Mouse (Mus musculus) CD8-positive naive resting alpha-beta T cell, adult 2 months (primary cell): ENCODE measurements around the gene Ttc6.

Experiments
- DNase-seq, 2 experiments: peaks; one replicate each; pipeline ENCODE4 v3.0.0; 2022; ENCODE audit warnings: low read depth in 2 of 2, low spot score in 2 of 2

The Ttc6 gene

DNA sequence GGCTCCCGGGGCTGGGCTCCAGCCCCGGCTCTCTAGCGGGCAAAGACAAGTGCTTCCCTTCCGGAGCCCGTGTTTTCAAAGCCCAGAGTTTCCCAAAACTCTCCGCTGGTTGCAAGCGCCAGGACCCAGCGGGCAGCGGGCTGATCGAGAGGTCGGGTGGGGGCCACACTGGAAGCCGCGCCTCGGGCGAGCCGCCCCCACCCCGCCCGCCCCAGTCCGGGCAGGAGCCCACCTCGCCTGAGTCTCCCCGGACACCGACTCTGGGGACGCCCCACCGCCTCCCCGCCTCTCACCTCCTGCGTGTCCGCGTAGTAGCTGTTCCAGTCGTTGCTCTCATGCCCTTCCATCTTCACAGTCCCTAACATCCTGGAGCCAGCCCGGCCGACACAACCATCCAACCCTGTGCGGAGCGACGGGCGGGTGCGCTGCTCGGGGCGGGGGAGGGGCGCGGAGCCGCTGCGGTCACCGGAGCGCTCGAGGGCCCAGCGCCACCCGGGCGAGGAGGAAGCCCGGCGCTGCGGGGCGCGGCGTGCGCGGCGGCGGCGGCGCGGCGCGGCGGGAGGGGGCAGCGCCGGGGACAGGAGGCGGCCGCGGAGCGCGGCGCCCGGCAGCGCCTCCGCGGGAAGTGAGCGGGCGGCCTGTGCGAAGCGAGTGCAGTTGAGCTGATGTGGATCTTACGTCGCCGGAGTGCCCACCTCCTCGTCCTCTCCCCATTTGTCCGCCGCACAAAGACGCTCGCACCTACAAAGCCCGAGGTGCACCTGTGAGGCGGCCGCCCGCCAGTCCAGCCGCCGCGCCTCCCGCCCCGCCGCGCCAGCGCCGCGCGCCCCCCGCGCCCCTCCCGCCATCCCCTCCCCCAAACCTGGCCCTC is 18.3 kb upstream of the Ttc6 start:
- DNase-seq = no peak

DNA sequence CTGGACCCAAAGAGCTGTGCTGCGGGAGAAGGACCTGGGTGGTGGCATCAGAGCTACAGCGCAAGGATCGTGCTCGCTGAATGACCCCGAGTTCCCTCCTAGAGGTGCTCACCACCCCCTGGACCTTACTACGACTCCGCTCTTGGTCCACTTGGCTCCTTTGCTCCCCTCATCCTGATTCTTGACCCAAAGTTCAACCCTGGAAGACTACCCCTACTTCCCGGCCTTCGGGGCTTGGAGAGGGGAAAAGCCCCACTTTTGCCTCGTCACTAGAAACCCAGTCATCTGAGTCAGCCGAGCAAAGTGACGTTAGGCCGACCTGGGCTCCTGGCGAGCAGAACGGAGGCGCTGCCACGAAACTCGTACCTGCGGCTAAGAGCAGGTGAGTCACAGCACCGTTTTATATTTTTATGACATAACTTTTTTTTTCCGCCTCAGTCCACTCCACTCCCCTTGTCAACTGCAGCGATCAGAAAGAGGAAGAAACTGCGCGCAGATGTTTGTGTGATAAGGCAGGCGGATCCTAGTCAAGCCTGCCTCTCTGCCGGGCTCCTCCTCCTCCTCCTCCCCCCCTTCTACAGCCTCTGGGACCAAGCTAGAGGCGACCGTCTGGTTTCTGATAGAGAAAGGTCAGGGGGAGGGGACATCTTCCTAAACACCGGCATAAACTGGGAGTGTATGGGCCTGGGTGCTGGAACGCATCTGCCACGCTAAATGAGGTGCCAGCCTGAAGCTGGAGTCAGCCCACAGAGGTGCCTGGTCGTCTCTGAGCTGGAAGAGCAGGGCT is 17.3 kb upstream of the Ttc6 start, which contains the start of gene Foxa1:
Gene Foxa1, minus strand, starts transcription at position 502 of the 787 bp plus-strand sequence.
- DNase-seq = no peak

DNA sequence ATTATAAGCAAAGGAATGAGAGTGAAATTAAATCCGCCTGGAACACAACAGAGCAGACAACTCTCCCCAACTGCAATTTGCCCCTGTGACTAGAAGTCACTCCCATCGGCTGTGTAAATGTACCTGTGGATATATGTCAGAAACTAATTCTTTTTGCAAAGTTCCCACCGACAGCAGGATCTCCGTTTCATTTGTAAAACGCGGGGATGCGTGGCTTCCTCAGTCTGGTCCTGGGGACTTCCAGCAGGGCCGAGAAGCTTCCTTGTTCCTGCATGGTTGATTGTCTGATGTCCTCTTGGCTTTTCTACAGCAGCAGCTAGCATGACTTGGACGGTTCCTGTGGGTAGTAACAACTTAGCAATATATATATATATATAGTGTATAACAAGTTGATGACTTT is 16.0 kb upstream of the Ttc6 start:
- no peak for DNase-seq

DNA sequence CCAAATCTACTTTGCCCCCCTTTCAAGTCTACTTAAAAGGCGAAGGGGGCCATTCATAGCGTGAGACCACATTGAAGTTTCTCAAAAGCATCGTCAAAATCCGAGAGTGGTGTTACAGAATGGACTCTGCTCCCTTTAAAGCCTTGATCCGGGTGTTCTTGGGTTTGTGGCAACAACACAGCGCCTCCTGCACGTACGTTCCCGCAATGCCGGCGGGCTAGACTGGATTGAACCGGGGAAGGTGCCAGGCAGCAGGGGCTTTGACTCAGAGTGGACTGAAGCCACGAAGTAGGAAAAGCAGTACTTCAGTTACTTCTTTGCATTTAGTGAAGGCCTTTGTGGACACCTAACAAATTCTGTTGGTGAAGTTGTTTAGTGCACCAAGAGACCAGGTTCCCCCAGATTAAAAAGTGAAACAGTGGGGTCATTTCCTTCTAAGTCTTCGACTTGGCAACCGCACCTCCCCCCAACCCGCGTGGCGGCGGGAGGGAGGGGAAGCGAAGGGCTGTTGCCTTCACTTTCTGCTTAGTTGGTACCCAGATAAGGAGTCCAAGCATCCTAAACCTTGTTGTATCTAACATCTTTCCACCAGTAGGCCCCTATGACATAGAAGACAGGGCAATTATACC is 15.4 kb upstream of the Ttc6 start:
- no peak for DNase-seq

DNA sequence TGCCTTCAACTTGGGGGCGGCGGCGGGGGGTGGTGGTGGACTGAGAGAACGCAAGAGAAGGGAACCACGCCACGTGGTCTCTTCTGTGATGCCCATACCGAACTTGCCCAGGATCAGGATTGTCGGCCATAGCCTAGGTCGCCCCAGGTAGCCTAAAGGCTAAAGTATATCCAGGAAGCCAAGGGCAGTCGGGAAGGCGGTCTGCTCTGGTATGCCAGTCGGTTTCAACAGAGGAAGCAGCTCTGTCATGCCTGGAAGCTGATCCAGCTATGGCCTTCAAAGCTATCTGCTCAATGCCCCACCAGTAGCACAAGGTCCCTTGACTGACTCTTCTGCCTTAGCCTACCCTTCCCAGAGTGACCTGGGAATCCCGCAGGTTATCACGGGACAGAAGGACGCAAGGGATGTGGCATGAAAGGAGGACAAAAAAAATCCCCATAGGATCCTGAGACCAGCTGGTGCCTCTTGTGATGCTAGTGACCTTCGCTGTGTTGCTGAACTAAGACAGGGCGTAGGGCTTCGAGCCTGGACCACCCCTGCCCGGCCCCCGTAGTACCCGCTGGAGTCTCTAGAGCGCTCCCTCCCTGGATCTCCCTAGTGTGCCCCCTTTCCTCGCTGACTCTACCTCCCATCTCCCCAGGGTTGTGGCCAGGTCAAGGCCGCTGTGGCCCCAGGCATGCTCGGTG is 14.8 kb upstream of the Ttc6 start:
- DNase-seq = no peak

DNA sequence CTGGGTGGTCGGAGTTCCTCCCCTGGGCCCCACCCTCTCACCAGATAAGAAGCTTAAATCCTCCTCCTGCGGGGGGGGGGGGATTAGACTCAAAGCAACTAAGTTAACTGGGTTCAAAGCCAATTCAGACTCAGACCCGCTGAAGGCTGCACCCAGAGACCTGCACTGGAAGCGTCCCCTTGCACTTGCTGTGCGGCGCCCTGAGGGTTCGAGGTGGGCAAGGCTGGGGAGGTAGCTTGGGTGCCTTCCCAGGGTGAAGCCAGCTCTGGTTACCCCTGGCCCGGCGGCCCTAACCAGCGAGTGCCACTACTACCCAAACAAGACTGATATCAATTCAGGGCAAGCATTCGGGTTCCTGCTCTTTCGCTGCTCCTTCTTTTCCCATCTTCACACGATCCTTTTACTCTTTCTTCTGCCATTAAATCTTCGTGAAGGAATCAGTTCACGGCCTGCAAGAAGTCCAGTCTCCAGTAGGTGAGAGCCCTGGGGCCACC is 14.2 kb upstream of the Ttc6 start:
- no peak for DNase-seq

DNA sequence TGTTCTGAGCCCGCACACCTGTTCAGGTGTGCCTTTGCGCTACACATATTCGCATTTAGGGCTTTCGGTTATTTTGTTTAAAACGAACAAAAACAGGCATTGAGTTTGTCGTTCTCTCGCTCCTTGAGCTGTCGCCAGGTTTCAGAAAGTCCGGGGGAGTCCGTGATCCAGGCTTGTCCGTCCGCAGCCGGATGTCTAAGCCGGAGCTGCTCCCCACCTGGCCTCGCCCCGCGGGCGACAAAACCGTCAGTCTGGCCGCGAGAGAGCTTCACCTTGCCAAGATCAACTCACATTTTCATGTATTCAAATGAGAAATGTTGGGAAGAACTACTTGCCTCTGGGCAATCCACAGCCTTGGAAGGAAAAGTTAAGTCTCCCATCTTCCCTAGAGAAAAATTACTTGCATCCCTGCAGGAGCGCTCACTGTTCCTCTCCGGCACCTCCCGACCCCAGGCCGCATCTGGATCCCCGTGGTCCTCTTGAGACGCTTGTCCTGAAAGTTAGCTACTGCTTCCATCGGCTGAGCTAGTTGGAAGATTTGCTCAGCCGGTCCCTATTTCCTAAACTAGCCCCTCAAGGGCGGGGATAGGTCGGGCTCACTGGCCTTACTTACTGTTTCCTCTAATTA is 13.6 kb upstream of the Ttc6 start:
- no peak for DNase-seq

DNA sequence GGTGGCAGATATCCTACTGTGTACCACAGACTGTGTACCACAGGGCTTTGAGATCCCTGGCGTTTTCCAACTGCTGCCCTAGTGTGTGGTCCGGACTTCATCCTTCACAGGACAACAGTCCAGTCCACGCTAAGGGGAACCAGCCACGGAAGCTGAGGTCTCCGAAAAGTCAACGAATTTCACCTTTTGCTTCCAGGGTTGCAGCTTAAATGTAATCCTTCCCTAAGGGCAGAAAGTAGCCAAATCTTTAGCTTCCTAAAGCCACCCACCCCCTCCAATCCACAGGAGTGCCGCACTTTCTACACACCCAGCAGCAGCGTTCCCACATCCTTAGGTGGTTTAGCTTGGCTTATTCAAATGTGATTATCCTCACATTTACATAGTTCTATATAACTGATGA is 13.0 kb upstream of the Ttc6 start:
- DNase-seq = no peak

DNA sequence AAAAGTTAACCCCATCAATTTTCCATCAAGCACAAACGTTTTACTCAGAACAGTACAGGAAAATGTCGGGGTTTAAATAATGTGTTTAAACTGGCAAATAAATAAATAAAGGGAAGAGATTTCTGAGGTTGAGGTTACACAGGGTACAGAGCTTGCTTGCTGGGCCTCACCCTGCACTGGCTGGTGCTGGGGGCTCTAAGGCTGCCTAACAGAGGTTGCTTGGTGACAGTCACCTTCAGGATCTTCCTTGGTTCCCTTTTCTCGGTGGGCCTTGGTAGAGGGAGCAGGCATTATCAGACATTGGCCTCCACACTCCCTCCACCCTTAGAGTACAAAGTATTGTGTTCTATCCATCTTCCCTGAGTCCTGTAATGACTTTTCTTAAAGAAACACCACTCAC is 11.6 kb upstream of the Ttc6 start:
- DNase-seq = no peak

DNA sequence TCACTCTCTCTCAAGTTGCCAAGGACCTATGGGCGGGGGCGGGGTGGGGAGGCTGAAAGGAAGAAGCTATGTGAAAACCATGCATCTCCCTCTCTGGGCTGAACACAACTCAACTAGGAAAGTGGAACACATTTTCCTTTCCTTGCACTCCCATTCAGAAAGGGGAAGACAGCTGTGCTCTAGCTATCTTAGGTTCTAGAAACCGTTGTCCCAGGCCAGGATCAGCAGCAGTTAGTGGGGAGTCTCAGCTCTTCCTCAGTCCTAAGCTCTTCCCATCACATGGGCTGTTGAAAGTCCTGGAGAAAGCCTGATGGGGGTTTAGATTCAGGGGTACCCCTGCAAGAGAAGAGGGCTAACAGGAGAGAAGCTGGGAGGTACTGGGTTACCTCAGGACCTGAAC is 9.8 kb upstream of the Ttc6 start:
- no peak for DNase-seq

DNA sequence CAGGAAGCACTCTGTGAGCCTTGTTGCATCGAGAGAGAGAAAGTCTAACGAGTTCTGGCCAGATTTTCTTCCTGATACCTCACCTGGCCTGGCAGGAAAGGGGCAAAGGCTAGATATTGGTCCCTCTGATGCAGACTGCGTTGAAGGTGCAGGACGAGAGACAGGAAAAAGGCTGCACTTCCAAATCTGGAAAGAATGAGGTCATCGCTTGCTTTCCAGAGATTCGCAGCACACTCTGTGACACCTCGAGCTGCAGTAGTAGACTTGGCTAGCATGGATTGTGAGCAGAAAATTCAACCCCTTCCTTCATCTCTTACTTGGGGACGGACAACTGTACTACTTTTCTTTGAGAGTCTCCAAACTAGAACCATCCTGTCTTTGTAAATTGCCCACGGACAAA is 7.9 kb downstream of the Ttc6 start:
- DNase-seq = no peak

DNA sequence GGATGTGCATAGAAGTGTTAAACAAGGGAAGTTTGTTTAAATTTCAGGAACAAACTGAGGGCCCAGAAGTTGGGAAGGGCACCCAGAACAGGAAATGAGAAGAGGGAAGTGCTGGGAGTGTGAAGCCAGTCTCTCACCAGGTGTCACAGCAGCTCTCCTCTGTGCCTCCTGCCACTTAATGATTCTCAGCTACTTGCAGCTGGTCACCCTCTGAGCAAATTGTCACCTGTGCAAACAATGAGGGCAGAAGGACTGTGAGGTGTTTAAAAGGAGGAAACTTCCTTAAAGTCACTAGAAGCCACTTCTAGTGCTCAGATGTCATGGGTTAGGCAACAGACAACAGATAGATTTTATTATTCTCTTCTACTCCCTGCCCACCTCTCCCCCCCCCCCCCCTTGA is 8.5 kb downstream of the Ttc6 start:
- DNase-seq = no peak

DNA sequence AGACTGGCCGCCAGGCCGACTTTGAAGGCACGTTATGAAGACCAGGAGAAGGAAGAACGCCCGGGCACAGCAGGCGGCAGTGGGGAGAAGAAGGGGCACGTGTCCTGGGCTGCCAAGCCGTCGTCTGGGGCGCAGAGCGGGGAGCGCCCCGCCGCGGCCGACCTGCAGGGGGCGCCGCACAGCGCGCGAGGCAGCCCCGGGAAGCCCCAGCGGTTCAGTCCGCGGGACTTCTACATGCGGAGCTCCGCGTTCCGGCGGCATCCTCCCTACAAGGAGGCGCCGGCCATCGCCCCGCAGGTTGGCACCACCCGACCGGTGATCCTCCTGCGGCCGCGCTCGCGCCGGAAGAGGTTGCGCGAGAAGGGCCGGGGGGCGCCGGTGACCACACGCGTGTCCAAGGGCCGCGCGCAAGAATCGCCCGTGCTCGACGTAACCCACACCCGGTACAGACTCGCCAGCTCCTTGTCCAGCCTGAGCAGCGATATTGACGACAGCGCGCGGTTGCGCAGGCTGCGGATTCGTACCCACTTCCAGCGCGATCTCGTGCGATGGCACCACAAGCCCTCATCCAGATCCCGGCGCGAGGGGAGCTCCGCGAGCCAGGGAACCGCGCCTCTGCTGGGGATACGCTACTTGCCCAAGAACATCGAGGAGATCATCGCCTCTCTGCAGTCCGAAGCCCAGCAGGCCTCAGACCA is 12.2 kb downstream of the Ttc6 start:
- DNase-seq = no peak

DNA sequence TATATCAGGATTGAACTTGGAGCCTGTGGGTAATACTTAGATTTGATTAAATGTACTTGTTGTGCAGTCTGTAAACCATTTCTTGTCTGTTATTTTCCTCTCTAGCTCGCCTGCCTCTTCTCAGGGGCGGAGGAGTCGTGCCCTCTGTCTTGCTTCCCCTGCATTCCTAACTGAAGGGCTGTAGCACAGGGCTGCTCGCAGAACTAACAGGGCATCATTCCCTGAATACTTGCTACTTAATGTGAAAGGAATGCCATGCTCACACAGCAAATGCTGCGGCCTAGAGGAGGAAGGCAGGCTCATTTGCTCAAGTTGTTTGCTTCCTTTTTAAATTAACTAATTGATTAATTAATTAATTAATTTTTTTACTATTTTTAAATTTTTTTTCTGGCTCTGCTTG is 43.7 kb downstream of the Ttc6 start:
- no peak for DNase-seq

DNA sequence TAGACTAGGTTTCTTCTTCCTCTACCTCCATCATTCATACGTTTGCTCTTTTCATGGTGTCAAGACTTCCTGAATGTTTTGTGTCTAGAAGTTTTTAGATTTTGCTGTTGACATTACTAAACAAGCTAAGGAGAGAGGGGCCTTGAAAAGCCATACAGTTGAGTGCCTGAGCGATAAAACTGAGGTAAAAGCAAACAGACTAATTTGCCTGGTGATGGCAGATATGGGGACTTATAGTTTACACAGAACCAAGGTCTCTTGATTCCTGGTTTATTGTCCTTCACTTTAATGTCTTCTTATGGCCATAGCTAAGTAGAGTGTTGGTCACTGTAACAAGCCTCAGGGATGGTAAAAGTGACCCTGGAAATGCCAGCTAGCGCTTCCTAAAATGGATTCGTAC is 51.2 kb downstream of the Ttc6 start:
- DNase-seq = no peak

DNA sequence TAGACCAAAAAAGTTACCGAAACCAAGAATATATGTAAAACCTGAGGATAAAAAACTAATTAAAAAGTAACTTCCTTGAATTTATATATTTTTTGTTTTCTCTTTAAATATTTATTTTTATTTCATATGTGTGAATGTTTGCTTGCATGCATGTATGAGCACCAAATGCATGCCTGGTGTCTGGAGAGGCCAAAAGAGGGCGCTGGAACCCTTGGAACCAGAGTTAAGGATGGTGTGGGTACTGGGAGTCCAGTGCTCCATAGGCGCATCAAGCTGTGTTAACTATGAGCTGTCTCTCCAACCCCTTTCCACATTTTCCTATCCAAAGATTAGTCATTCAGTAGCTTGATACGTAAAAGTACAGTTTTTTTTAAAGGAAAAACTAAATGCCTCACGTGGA is 58.1 kb downstream of the Ttc6 start:
- DNase-seq = no peak

DNA sequence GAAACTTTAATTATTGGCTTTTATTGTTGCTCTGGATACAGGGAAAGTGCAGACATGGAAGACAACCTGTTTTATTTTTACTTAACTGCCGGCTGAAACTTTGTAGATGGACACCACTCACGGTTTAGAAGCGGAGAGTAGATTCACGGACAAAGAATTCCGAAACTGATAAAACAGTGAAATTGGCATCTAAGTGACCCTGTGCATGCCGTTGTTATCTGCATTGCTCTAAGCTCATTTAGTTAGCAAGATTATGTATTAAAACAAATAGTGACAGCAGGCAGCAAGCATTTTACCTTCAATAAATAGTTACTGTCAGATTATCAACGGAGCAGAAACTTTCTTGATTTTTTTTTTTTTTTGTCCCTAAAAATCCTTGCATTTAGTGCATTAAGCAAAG is 59.4 kb downstream of the Ttc6 start:
- no peak for DNase-seq

DNA sequence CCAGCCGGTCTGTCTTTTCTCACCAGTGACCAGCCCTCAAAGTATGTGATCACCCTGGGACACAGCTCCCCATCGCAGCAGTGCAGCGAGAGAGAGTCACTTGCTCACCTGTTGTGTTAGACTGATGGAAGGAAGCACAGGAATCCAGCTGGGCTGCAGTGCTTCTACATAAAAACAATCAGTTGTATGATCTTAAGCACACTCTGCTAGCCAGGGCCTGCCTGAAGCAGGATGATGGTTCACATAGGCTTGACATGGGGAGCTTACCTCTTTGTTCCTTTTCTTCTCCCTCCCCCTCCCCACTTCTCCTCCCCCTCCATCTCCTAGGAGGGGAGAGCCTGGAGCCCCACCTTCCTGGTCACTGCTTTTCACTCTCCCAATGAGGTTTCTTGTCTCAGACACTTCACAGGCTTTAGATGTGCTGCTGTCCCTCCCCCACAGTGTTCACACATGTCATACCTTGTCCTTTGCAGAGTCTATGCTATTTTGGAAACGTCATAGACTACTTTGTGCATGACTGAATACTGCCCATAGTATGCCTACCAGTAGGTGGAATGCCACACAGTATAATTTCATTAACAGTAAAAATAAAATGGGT is 60.2 kb downstream of the Ttc6 start:
- no peak for DNase-seq

DNA sequence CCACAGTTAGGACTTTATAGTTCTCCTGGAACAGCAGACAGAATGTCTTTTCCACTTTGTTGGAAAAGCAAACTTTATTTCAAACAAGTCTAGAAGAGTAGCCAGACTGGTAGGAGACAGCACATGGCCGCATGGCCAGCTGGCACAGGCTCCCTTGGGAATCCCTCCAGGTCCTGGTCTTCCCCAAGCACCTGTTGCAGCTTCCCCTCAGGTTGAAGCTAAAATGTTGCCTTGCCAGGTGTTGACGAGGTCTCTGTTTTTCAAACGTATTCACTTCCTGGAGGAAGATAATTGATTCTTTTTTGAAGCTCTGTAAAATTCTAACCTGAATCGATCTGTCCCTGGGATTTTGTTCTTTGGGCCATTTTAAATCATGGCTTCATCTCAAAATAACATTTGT is 86.1 kb downstream of the Ttc6 start:
- no peak for DNase-seq

DNA sequence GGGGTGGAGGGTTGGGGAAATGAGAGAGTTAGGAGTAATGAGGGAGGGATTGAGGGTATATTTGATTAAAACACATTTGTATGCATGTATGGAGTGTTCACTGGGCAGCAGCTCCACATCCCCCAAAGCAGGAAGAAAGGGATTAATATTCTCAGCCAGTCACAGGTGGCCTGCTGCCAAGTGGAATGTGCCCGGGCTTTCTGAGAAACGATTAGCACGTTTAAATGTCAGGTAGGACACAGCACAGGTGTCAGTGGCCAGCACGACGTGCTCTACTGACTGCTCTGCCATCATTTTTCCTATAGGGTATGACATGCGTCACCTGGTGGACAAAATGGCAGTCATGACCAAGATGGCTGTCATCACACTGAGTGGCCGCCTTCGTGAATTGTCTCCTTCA is 86.8 kb downstream of the Ttc6 start:
- no peak for DNase-seq
